ENCODE assay signal across 7 mouse cellular contexts in the genomic region with DNA sequence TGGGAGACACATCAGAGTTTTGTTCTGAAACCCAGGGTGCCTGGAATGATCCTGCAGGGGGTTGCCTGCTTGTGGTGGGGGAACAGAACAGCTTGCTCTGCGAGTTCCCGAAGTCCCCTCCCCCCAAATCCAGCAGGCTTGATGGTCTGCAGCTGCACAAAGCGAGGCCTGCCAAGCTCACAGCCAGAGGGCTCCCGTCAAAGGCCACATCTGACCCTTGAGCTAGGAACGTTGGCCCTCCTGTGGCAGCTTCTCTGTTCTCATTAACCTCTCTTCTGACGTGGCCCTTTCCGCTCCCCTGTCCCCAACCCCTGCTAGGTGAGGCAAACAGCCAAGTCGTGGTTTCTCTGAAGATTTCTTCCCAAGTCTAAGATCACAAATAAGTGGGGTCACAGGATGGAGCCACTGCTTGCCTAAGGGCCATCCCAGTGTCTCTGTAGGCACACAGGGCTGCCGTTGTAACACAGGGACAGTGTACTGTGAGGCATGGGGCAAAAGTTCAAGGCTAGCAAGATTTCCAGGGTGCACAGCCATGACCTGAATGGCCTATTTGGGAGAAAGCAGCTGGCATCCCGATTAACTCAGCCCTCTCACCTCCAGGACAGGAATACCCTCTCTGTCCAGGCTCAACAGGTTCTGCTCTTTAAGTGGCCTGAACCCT. TPM values are rescaled to one million over a fixed set of nuclear protein-coding genes. Genes with fewer than 3 reads are reported as not detected.
A peak's percentile ranks its signal among the peaks of the same experiment; 100 is the strongest.
DNase-seq lines count a peak whose midpoint lies in the region; ATAC-seq and TF ChIP-seq lines count a peak whose summit lies in the region.

No protein-coding gene starts in this region.

- H3K36me3 ChIP-seq in hindbrain, embryonic 11.5 days (ENCODE audit: control insufficient read depth, insufficient read depth, low read length), result no peaks in the 10 kb centered on the region
- no peaks in the 10 kb centered on the region for H3K36me3 ChIP-seq in limb, embryonic 14.5 days (ENCODE audit: control insufficient read depth, insufficient read depth, low read length)
- H3K36me3 ChIP-seq in neural tube, embryonic 11.5 days (ENCODE audit: control insufficient read depth, insufficient read depth, low read length), result no peaks in the 10 kb centered on the region

- H3K4me1 ChIP-seq in hindbrain, embryonic 11.5 days (replicated peaks; ENCODE audit: control insufficient read depth, insufficient read depth, low read length), result peaks cover 2% of the 10 kb centered on the region; the same call in 1 of the 2 replicates
- peaks cover 5% of the 10 kb centered on the region for H3K4me1 ChIP-seq in limb, embryonic 14.5 days (ENCODE audit: control insufficient read depth, insufficient read depth, low read length)
- H3K4me1 ChIP-seq in neural tube, embryonic 11.5 days (ENCODE audit: control insufficient read depth, insufficient read depth, low read length), result peaks cover 5% of the 10 kb centered on the region; the same call in 1 of the 2 replicates

- ATAC-seq in hindbrain, embryonic 11.5 days (ENCODE audit: low FRiP score), result peak; percentile 61
- 0 out of 2 replicates have a peak, but pooled peaks have one; percentile 24 for ATAC-seq in limb, embryonic 14.5 days (ENCODE audit: low FRiP score, low read depth)
- ATAC-seq in neural tube, embryonic 11.5 days (ENCODE audit: insufficient read depth, low FRiP score, low TSS enrichment), result no peak

- DNase-seq in right cerebral cortex, postnatal 10 days (ENCODE audit: low spot score in 2 of 2), result peak; percentile 61 to 62
- DNase-seq in right cerebral cortex, postnatal 36 days (ENCODE audit: low spot score in 2 of 2), result no peak
- DNase-seq in hindbrain, embryonic 11.5 days (ENCODE audit: low spot score), result peak; percentile 52
- peak; percentile 32 for DNase-seq in limb, embryonic 14.5 days (ENCODE audit: low spot score)
- DNase-seq in neural tube, embryonic 11.5 days (ENCODE audit: low spot score), result peak; percentile 54
- no peak for DNase-seq in yolk sac, embryonic 10.5 days (ENCODE audit: low spot score)
- DNase-seq in adrenal gland, adult 2 months, result no peak

- 6% methylated on average over 10 of the region's 10 CpGs for WGBS in hindbrain, embryonic 11.5 days
- 13% methylated on average over 10 of the region's 10 CpGs for WGBS in limb, embryonic 14.5 days
- 8% methylated on average over 10 of the region's 10 CpGs for WGBS in neural tube, embryonic 11.5 days

- no peak overlapping the region for H3K4me2 ChIP-seq in hindbrain, embryonic 11.5 days (replicated peaks; ENCODE audit: low read depth, low read length)
- H3K4me2 ChIP-seq in limb, embryonic 14.5 days (replicated peaks; ENCODE audit: low read depth, low read length, severe bottlenecking), result no peak overlapping the region
- H3K4me2 ChIP-seq in neural tube, embryonic 11.5 days (ENCODE audit: low read depth), result no peak overlapping the region

- no peaks in the 10 kb centered on the region for H3K9me3 ChIP-seq in hindbrain, embryonic 11.5 days (ENCODE audit: control insufficient read depth, low read length)
- H3K9me3 ChIP-seq in limb, embryonic 14.5 days (ENCODE audit: control insufficient read depth, low read length), result no peaks in the 10 kb centered on the region
- no peaks in the 10 kb centered on the region for H3K9me3 ChIP-seq in neural tube, embryonic 11.5 days (ENCODE audit: control insufficient read depth, low read length)

- H3K9ac ChIP-seq in hindbrain, embryonic 11.5 days (ENCODE audit: low read depth, low read length), result no peak overlapping the region
- H3K9ac ChIP-seq in limb, embryonic 14.5 days (ENCODE audit: low read depth, low read length, severe bottlenecking), result no peak overlapping the region
- H3K9ac ChIP-seq in neural tube, embryonic 11.5 days (ENCODE audit: low read length), result no peak overlapping the region

- TF ChIP-seq POLR2A in limb, embryonic 14.5 days (IDR thresholded peaks at IDR 0.05; ENCODE audit: borderline replicate concordance, extremely low read depth, insufficient read depth, insufficient read length), result no peak

- no peak overlapping the region for H3K4me3 ChIP-seq in hindbrain, embryonic 11.5 days (ENCODE audit: low read depth, low read length)
- no peak overlapping the region for H3K4me3 ChIP-seq in limb, embryonic 14.5 days (replicated peaks; ENCODE audit: low read length)
- no peak overlapping the region for H3K4me3 ChIP-seq in neural tube, embryonic 11.5 days (ENCODE audit: low read depth, low read length)

- H3K27me3 ChIP-seq in hindbrain, embryonic 11.5 days (ENCODE audit: control insufficient read depth, insufficient read depth, low read length), result peaks cover 2% of the 10 kb centered on the region; the same call in 1 of the 2 replicates
- no peaks in the 10 kb centered on the region for H3K27me3 ChIP-seq in limb, embryonic 14.5 days (ENCODE audit: control insufficient read depth, insufficient read depth, low read length)
- H3K27me3 ChIP-seq in neural tube, embryonic 11.5 days (ENCODE audit: control insufficient read depth, insufficient read depth, low read length), result no peaks in the 10 kb centered on the region

- H3K27ac ChIP-seq in hindbrain, embryonic 11.5 days (ENCODE audit: low read depth, low read length), result no peak overlapping the region
- H3K27ac ChIP-seq in limb, embryonic 14.5 days (replicated peaks; ENCODE audit: low read depth, low read length), result no peak overlapping the region
- no peak overlapping the region for H3K27ac ChIP-seq in neural tube, embryonic 11.5 days (ENCODE audit: low read depth, low read length)

RNA-seq across cellular contexts. Expression of a gene that starts 12.9 kb away (rescaled TPM):
- 0.29 TPM in 1 of 2 replicates, not detected in the other for polyA plus RNA-seq in hindbrain, embryonic 11.5 days (2014; fragmentation: Nextera tagmentation; extraction: Ambion mirVana)
- polyA plus RNA-seq in limb, embryonic 14.5 days (2012; rRNA removed), result 0.23 and 0.35 TPM in 2 replicates
- not detected in 2 replicates for polyA plus RNA-seq in limb, embryonic 14.5 days (2014; fragmentation: Nextera tagmentation; extraction: Ambion mirVana)
- not detected in 2 replicates for polyA plus RNA-seq in neural tube, embryonic 11.5 days (2014; fragmentation: Nextera tagmentation; extraction: Ambion mirVana)
- total RNA-seq in adrenal gland, adult 2 months (2021), result under 1 TPM; 0.48 to 0.95 TPM
- polyA plus RNA-seq in adrenal gland, adult 2 months (2012; rRNA removed), result 0.36 and 0.44 TPM in 2 replicates

RNA-seq across cellular contexts. Expression of a gene that starts 30.0 kb away (rescaled TPM):
- 2.2 and 2.9 TPM in 2 replicates for polyA plus RNA-seq in hindbrain, embryonic 11.5 days (2014; fragmentation: Nextera tagmentation; extraction: Ambion mirVana)
- polyA plus RNA-seq in limb, embryonic 14.5 days (2012; rRNA removed), result 3.2 and 3.3 TPM in 2 replicates
- polyA plus RNA-seq in limb, embryonic 14.5 days (2014; fragmentation: Nextera tagmentation; extraction: Ambion mirVana), result 2.4 and 2.6 TPM in 2 replicates
- polyA plus RNA-seq in neural tube, embryonic 11.5 days (2014; fragmentation: Nextera tagmentation; extraction: Ambion mirVana), result 2.9 and 3.3 TPM in 2 replicates
- 1 to 10 TPM; 1.1 to 2.5 TPM for total RNA-seq in adrenal gland, adult 2 months (2021)
- polyA plus RNA-seq in adrenal gland, adult 2 months (2012; rRNA removed), result 1.6 and 1.9 TPM in 2 replicates

Comparison
In these comparisons a context has a peak if more than half of its experiments do, and no peak if none do; other contexts are left out.
1. DNase-seq: peak in right cerebral cortex, postnatal 10 days (2 of 2), hindbrain, embryonic 11.5 days (single experiment), limb, embryonic 14.5 days (single experiment) and neural tube, embryonic 11.5 days (single experiment); none in right cerebral cortex, postnatal 36 days (0 of 2), yolk sac, embryonic 10.5 days (single experiment) and adrenal gland, adult 2 months (single experiment).